Mouse (Mus musculus) intestine, embryonic 14.5 days (tissue): ENCODE data around the gene Tbc1d17. TPM values are rescaled to one million over a fixed set of nuclear protein-coding genes. Genes with fewer than 3 reads are reported as not detected.

ENCODE experiments used
- ATAC-seq: fragments of 200-750 bp; cut with Nextera tagmentation; replicated peaks from 2 replicates; pipeline ENCODE4 v1.8.0; 2017; ENCODE audit warnings: low read depth, moderate number of reproducible peaks, moderate TSS enrichment, moderate library complexity; ENCODE audit not compliant: low FRiP score, low TSS enrichment
- DNase-seq: peaks from one replicate; pipeline ENCODE4 v3.0.0-alpha.2; 2018; ENCODE audit warnings: low spot score
- H3K27ac ChIP-seq: fragments of 300-500 bp; sonication (generic); 2 replicates; pipeline ENCODE4 v1.5.1; 2014; ENCODE audit warnings: low read depth, mild to moderate bottlenecking, control low read depth
- H3K27me3 ChIP-seq: fragments of 300-500 bp; sonication (generic); replicated peaks from 2 replicates; pipeline ENCODE4 v1.6.1; 2014; ENCODE audit warnings: low read length, control low read depth; ENCODE audit not compliant: control insufficient read depth, insufficient read depth
- H3K36me3 ChIP-seq: fragments of 300-500 bp; sonication (generic); 2 replicates; pipeline ENCODE4 v1.6.1; 2014; ENCODE audit warnings: low read length, control low read depth; ENCODE audit not compliant: control insufficient read depth, insufficient read depth
- H3K4me1 ChIP-seq: fragments of 300-500 bp; sonication (generic); replicated peaks from 2 replicates; pipeline ENCODE4 v1.6.1; 2014; ENCODE audit warnings: low read length, control low read depth, mixed read lengths; ENCODE audit not compliant: control insufficient read depth, insufficient read depth
- H3K4me2 ChIP-seq: fragments of 300-500 bp; sonication (generic); 2 replicates; pipeline ENCODE4 v1.6.1; 2014; ENCODE audit warnings: low read length
- H3K4me3 ChIP-seq: fragments of 300-500 bp; sonication (generic); 2 replicates; pipeline ENCODE4 v1.5.1; 2014; ENCODE audit warnings: low read depth, low read length, control low read depth, mixed read lengths
- H3K9ac ChIP-seq: fragments of 300-500 bp; sonication (generic); 2 replicates; pipeline ENCODE4 v1.6.1; 2014; ENCODE audit warnings: mild to moderate bottlenecking, low read length
- H3K9me3 ChIP-seq: fragments of 300-500 bp; sonication (generic); 2 replicates; pipeline ENCODE4 v1.6.1; 2016; ENCODE audit warnings: low read length, control low read depth; ENCODE audit not compliant: control insufficient read depth
- WGBS: fragments of 180-500 bp; shearing (Covaris S2); extraction: QIAGEN DNeasy Blood & Tissue Kit; methylation state at CpG from one replicate; pipeline ENCODE4 v1.1.7; 2014; 5-methylcytosine and 5-hydroxymethylcytosine counted together
- polyA plus RNA-seq: library from polyadenylated mRNA; unstranded; fragments of >200 nt; fragmentation: Nextera tagmentation; extraction: Ambion mirVana; gene quantifications from 2 replicates; pipeline ENCODE4 v1.2.1, GENCODE M21; 2014

Tbc1d17 gene
- polyA plus RNA-seq, 1 experiment from 2014 or later: 72.4 TPM

- WGBS: 72% methylated on average over 4 of the region's 4 CpGs
- ATAC-seq (no peak), DNase-seq (no peak)
Measured at GRCm38 (mm10) chr7:44832763-44833162, 16.1 kb downstream of the Tbc1d17 start.

GRCm38 (mm10) chr7:44828706-44829105 lies 20.2 kb downstream of the Tbc1d17 start:
- DNase-seq (no peak), ATAC-seq (no peak)
- 95% methylated on average over 5 of the region's 5 CpGs for WGBS
- 0 out of 2 replicates have a peak, but pooled peaks cover 3% of the 10 kb centered on the region for H3K4me1 ChIP-seq
- peaks cover 53% of the 10 kb centered on the region for H3K36me3 ChIP-seq
- H3K9me3 ChIP-seq: no peaks in the 10 kb centered on the region
- no peak overlapping the region for H3K4me3 ChIP-seq
- no peak overlapping the region for H3K27ac ChIP-seq
- H3K9ac ChIP-seq: no peak overlapping the region
- no peaks in the 10 kb centered on the region for H3K27me3 ChIP-seq
- no peak overlapping the region for H3K4me2 ChIP-seq

More at GRCm38 (mm10) chr7:44832763-44833162, 16.1 kb downstream of the Tbc1d17 start:
- Histone ChIP-seq H3K9me3 (no peaks in the 10 kb centered on the region), H3K27me3 (no peaks in the 10 kb centered on the region), H3K36me3 (peaks cover 46% of the 10 kb centered on the region), H3K4me1 (no peaks in the 10 kb centered on the region), H3K4me3 (no peak overlapping the region), H3K27ac (no peak overlapping the region), H3K9ac (no peak overlapping the region), H3K4me2 (no peak overlapping the region)

- Histone ChIP-seq H3K27ac (no peak overlapping the region), H3K9ac (no peak overlapping the region), H3K9me3 (no peaks in the 10 kb centered on the region), H3K27me3 (no peaks in the 10 kb centered on the region), H3K36me3 (peaks cover 47% of the 10 kb centered on the region), H3K4me3 (no peak overlapping the region), H3K4me2 (no peak overlapping the region), H3K4me1 (peaks cover 3% of the 10 kb centered on the region; the same call in 1 of the 2 replicates)
- ATAC-seq (no peak), DNase-seq (no peak)
- WGBS: 83% methylated on average over 3 of the region's 3 CpGs
Measured at GRCm38 (mm10) chr7:44826771-44827170, 22.1 kb downstream of the Tbc1d17 start.

DNA sequence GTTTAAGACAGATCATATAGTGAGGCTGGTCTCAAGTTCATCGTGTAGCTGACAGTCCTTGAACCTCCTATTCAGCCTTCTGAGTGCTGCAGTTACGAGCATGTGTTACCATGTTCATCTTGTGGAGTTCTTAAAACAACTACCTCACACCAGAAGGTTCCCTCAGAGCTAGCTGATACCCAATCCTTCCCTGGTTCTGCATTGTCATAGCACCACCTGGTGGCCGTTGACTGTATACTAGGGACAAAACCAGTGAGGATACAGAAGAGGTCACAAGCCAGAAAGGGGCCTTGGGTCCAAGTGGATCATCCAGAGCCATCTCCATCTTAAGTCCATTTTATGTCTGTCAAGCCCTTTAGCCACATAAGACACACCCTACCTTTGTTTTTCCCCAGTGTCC lies 24.0 kb downstream of the Tbc1d17 start:
- DNase-seq: peak; percentile 87
- no peak overlapping the region for H3K4me3 ChIP-seq
- H3K9ac ChIP-seq: no peak overlapping the region
- peaks cover 28% of the 10 kb centered on the region for H3K36me3 ChIP-seq
- H3K4me2 ChIP-seq: no peak overlapping the region
- peaks cover 7% of the 10 kb centered on the region for H3K4me1 ChIP-seq
- no peak overlapping the region for H3K27ac ChIP-seq
- no peaks in the 10 kb centered on the region for H3K9me3 ChIP-seq
- ATAC-seq: peak; percentile 34; the same call in 1 of the 2 replicates
- H3K27me3 ChIP-seq: no peaks in the 10 kb centered on the region
- 23% methylated on average over 3 of the region's 3 CpGs for WGBS

DNA sequence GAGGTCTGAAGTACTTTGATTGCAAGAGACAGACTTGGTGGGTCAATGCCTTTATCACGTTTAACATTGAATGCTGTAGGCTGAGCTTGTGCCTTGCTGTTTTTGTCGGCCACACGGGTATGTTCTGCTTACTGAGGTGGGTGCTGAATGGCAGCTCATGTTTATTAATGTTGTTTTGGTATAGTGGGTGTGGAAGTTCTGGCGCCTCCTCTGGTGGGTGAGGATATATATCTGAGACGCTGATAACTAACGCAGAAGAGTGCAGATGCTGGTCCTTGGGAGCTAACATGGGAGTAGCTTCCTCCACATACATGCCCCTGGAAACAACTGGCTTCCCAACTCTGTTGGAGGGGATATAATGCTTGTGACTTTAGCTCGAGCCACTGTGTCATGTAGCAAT lies 25.5 kb downstream of the Tbc1d17 start:
- no peaks in the 10 kb centered on the region for H3K27me3 ChIP-seq
- peaks cover 16% of the 10 kb centered on the region for H3K4me1 ChIP-seq
- no peaks in the 10 kb centered on the region for H3K9me3 ChIP-seq
- 47% methylated on average over 7 of the region's 7 CpGs for WGBS
- no peak overlapping the region for H3K4me3 ChIP-seq
- H3K9ac ChIP-seq: no peak overlapping the region
- no peak overlapping the region for H3K4me2 ChIP-seq
- H3K36me3 ChIP-seq: peaks cover 13% of the 10 kb centered on the region
- no peak for DNase-seq
- ATAC-seq: no peak
- no peak overlapping the region for H3K27ac ChIP-seq

DNA sequence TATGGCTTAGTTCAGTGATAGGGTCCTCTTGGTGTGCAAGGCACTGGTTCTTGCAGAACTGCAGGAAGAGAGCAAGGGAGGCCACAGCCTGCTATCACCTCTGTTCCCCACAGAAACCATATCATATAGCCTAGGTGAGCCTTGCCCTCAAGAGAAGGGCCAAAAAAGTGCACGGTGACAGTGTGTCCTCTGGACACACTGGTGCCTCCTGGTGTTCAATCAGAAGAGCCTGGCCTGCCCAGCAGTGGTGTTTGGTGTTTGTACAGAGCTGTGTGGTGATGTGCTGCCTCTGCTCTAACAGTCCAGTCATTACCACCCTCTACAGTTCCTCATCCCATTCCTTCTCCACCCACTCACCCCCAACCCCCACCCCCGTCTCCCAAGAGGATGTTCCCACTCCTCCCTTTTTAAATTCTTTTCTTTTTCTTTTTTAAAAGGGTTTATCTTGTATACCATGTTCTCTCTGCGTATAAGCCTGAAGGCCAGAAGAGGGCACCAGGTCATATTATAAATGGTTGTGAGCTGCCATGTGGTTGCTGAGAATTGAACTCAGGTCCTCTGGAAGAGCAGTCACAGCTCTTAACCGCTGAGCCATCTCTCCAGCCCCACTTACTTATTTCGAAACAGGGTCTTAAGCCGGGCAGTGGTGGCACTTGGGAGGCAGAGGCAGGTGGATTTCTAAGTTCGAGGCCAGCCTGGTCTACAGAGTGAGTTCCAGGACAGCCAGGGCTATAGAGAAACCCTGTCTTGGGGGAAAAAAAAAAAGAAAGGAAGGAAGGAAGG lies 27.0 kb downstream of the Tbc1d17 start:
- peaks cover 27% of the 10 kb centered on the region for H3K4me1 ChIP-seq
- H3K36me3 ChIP-seq: 0 out of 2 replicates have a peak, but pooled peaks cover 6% of the 10 kb centered on the region
- no peak overlapping the region for H3K4me2 ChIP-seq
- no peak overlapping the region for H3K27ac ChIP-seq
- H3K9me3 ChIP-seq: no peaks in the 10 kb centered on the region
- ATAC-seq: no peak
- WGBS: 83% methylated on average over 7 of the region's 7 CpGs
- DNase-seq: peak; percentile 32
- no peaks in the 10 kb centered on the region for H3K27me3 ChIP-seq
- no peak overlapping the region for H3K4me3 ChIP-seq
- no peak overlapping the region for H3K9ac ChIP-seq

- H3K9ac ChIP-seq: no peak overlapping the region
- DNase-seq: peak; percentile 44
- no peak overlapping the region for H3K4me2 ChIP-seq
Measured at GRCm38 (mm10) chr7:44820525-44820924, 28.4 kb downstream of the Tbc1d17 start.

DNA sequence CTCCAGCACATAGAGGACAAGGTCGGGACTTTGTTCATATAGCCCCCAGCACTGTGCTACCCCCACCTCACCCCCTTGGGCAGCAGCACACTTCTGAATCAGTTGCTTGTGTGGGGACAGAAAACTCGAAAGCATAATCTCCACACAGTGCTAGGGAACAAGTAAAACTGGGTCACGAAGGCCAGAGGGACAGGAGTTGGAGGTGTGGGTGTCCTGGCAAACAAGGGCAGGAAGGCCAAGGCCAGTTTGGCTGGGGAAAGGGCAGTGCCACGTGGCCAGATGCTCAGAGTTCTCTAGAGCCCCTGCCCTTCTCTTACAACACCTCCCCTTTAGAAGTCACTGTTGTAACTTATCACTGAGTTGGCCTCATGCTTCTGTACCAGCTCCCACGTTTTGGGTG lies 29.0 kb downstream of the Tbc1d17 start:
- Histone ChIP-seq H3K4me3 (no peak overlapping the region), H3K9me3 (no peaks in the 10 kb centered on the region), H3K4me1 (peaks cover 30% of the 10 kb centered on the region), H3K9ac (no peak overlapping the region), H3K4me2 (no peak overlapping the region), H3K27me3 (no peaks in the 10 kb centered on the region), H3K27ac (no peak overlapping the region), H3K36me3 (no peaks in the 10 kb centered on the region)
- WGBS: 58% methylated on average over 5 of the region's 5 CpGs
- DNase-seq: peak; percentile 33
- no peak for ATAC-seq

More at GRCm38 (mm10) chr7:44820525-44820924, 28.4 kb downstream of the Tbc1d17 start:
- Histone ChIP-seq H3K4me3 (no peak overlapping the region), H3K9me3 (no peaks in the 10 kb centered on the region), H3K27me3 (no peaks in the 10 kb centered on the region), H3K36me3 (no peaks in the 10 kb centered on the region), H3K27ac (no peak overlapping the region), H3K4me1 (peaks cover 27% of the 10 kb centered on the region)
- 83% methylated on average over 3 of the region's 3 CpGs for WGBS
- no peak for ATAC-seq

- no peak for DNase-seq
Measured at GRCm38 (mm10) chr7:44819391-44819790, 29.5 kb downstream of the Tbc1d17 start.

More at GRCm38 (mm10) chr7:44819391-44819790, 29.5 kb downstream of the Tbc1d17 start:
- peak overlapping the region; percentile 83; the same call in 1 of the 2 replicates for H3K4me3 ChIP-seq
- H3K27me3 ChIP-seq: no peaks in the 10 kb centered on the region
- H3K9me3 ChIP-seq: no peaks in the 10 kb centered on the region
- H3K4me1 ChIP-seq: peaks cover 30% of the 10 kb centered on the region
- H3K27ac ChIP-seq: no peak overlapping the region
- ATAC-seq: no peak
- no peaks in the 10 kb centered on the region for H3K36me3 ChIP-seq
- 77% methylated on average over 2 of the region's 2 CpGs for WGBS
- H3K4me2 ChIP-seq: peak overlapping the region; percentile 78
- 0 out of 2 replicates have a peak overlapping the region, but pooled peaks have one; percentile 37 for H3K9ac ChIP-seq
